Mouse (Mus musculus) layer of hippocampus, postnatal 25 days (tissue): ENCODE measurements around the gene Foxm1. TPM values are rescaled to one million over a fixed set of nuclear protein-coding genes. Genes with fewer than 3 reads are reported as not detected.

Source experiments
- DNase-seq, 2 experiments: peaks; one replicate each; pipeline ENCODE4 v3.0.0; 2022; ENCODE audit warnings: mixed read lengths in 2 of 2, low spot score in 1 of 2; ENCODE audit errors: extremely low spot score in 1 of 2
- total RNA-seq, 2 experiments: library from RNA; stranded (reverse); gene quantifications; 2 replicates each; pipeline ENCODE4 v1.2.3; 2021

Foxm1 gene
- total RNA-seq = 1 to 10 TPM; 1.6 to 2.0 TPM

DNA sequence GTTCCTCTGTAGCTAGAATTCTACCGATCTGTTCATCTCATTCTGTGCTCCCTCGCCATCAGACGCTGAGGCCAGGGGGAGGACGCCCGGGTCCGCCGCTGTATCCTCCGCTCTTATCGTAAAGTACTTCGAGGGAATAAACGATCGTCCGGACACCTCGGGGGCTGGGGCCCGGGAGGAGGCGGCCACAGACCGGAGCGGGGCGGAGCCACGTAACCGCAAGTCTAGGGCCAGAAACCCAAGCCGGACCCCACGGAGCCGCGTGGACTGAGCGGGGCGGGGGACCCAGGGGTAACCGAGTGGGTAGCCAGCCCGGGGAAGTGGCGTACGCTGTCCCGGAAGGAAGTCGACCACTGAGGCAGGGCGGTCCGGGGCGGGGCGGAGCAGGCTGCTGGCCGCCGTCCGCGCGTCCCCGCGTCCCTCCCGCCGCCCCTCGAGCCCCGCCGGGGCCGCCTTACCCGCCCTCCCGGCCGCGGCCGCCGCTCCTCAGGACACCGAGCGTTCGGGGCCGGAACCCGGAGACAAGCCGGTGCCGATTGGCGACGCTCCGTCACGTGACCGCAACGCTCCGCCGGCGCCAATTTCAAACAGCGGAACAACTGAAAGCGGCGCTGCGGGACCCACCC lies at the start of gene Foxm1, which contains the start of gene Rhno1:
Foxm1 (plus strand) TSS at position 587 of the 626 bp plus-strand sequence.
Rhno1 (minus strand) TSS at position 531 of the 626 bp plus-strand sequence.
- DNase-seq = peak; percentile 75 to 79

DNA sequence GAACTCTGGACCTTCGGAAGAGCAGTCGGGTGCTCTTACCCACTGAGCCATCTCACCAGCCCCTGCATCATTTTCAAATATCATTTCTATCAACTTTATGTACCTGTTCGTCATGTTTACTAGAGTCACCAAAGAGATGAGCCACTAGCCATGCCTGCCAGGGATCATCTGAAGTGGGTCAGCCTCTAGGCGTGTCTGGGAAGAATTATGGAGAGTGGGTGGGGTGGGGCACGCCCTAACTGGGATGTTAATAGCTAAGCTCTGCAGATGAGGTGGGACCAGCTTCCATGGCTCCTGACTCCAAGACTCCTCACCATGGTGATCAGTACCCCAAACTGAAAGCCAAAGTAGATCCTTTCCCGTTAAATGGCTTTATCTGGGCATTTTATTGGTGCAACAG lies 48.0 kb upstream of the Foxm1 start:
- no peak for DNase-seq

DNA sequence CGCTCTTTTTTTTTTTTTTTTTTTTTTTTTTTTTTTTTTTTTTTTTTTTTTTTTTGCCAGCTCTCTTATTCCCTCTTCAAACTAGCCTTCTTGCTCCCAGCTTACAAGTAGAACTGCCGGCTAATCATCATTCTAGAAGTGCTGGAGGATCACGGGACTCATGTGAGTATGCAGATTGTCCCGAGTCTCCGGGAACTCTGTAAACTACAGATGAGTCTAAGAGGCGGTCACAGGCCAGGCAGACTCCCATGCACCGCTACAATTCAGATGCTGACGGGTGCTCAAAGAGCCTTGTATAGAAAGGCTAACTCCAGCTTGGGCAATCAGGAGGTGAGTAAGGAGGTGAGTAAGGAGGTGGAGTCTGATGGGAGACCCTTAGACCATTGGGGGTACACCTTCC lies 47.2 kb upstream of the Foxm1 start:
- no peak for DNase-seq

DNA sequence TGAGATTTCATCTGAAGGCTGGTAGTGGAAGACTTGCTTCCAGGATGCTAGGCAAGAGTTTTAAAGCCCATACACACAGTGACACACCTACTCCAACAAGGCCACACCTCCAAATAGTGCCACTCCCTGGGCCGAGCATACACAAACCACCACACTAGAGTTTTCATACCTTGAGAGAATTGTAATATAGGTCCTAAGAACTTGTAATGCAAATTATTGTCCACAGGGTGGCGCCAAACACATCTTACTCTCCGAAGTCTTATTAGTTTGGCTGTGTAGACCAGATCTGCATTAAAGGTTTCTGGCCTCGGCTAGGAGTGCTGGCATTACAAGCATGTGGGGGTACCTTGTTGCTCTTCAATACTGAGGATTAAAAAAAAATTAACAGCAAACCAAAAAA lies 44.5 kb upstream of the Foxm1 start:
- peak; percentile 25 to 69 for DNase-seq

DNA sequence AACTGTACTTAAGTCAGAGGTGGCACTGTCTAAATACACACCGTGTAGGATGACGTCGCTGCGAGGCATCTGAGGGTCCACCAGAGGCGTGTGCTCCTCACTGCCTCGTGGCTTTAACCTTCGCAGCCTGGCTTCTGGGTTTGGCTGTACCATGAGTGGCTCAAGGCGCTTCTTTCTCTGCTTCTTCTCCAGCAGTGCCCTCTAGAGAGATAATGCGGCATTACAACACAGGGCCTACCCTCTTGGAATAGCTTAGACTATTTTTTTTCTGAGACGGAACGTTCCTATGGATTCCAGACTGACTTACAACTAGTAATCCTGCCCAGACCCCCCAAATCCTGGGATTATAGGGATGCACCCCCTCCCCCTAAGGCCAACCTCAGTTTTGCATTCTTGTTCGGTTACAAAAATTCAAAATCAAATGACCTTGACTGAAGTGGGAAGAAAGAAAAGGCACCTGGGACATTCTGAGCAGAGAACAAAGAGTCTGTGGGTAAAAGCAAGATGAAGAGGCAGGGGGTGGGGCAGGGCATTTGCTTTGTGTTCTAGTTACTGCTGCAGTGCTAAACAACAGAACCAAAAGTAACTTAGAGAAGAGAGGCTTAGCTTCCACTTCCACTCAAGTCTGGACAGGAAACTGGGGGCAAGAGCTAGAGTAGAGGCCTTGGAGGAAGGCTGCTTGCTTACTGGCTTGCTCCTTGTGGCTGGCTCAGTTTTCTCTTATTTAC lies 28.2 kb upstream of the Foxm1 start:
- peak; percentile 38 to 84 for DNase-seq

DNA sequence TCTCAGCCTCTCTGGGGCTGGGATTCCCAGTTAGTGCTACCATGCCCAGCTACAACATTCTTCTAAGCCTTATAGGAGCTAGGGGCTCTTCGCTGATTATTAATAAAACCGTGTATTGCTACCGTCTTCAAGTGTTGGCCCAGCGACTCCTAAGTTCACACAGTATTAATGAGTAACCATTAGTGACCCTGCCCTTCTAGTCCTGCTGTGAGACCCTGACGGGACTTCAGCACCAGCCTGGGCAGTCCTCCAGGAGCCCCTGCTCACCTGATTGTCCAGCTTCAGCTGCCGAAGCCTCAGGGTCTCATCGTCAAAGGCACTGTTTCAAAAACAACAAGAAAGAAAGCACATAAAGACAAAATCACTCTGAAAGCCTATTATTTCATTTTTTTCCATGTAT lies 25.3 kb upstream of the Foxm1 start:
- no peak for DNase-seq

DNA sequence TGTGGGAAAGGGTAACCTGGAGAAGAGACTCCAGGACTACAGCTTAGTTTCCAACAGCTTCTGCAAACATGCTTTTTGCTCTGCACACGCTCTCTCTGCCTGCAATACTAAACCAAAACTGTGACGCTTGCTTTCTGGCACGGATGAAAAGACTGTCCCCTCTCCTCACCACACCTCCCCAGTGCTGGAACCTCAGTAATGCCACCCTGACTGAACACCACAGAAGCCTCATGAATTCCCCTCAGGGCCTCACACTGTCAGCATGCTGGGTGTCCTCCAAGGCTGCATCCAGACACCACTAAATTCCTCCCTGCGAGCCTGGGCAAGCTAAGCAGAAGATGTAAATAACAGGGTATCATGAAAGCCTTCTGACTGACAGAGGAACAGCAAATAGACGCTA lies 23.9 kb upstream of the Foxm1 start:
- DNase-seq = no peak

DNA sequence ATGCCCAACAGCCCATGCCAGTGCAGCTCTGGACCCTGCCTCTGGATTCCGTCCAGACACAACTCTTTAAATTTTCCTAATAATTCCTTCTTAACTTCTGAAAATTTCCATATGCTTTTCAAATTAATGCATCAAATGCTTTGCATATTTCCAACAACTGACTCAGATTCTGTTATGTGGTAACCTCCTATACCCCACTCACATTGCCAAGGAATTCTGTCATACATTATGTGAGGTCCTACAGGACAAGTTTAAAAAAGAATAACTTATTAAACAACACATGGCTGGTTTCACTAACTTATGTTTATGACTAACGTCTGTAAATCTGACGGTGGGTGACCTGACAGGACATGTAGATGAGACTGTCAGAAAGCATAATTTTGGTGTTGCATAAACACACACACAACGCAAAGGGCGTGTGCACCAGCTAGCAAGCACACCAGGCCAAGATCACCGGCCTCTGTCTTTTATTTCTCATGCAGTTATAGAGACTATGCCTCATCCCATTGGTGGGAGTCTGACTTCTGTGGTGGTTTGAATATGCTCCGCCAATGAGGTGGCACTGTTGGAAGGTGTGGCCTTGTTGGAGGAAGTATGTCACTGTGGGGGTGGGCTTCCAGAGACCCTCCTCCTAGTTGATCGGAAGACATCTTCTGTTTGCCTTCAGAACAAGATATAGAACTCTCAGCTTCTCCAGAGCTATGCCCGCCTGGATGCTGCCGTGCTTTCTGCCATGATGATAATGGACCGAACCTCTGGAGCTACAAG lies 20.6 kb upstream of the Foxm1 start:
- no peak for DNase-seq

DNA sequence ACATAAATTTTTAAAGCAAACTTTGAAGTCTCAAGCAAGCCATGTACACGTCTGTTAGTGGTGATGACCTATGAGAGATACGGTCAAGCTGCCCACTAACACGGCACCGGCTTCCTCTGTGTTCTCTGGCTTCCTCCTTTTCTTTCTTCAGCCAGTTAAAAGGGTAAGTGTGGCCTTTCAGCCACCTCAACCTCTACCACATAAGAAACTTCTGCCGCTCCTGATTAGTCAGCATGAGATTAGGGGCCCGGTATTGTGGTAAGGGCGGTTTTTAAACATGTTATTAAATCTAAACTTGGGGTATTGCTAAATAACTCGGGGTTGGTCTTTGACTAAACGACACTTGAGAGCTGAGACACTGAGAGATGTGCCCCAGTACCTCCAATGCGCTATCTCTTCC lies 17.1 kb upstream of the Foxm1 start:
- no peak for DNase-seq

DNA sequence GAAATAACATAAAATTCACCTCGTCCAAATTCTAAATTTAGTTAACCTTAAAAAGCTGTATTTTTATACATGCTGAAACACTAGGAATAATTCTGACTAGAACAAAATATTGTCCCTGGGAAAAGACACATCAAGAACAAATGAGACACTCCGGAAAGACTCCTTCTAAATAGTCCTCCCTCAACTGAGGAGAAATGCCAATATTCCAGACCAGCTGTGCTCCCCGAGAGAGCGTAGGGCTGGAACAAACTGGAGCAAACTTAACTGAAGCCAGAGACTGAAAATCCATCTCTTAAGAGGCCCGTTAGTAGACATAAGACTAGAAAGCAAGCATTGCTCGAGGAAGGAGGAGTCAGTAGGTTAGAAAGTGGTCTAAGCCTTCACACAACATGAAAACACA lies 16.0 kb upstream of the Foxm1 start:
- DNase-seq = no peak

DNA sequence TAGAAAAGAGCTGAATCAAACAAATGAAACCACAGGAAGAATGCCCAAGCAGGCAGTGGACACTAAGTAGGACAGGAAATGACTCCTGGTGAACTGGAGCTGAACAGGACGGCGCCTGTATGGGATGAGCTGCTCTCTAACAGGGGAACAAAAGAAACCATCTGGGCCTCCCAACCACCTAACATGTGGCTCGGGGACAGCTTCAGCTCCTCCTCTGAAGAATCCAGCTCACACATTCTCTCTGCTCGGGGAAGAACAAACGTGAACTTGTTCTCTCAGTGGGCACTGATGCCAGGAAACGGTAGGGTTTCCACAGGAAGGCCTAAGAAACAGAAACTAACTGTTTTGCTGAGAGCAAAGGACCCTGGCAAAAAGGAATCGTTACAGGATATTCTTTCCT lies 13.1 kb upstream of the Foxm1 start:
- DNase-seq = no peak

DNA sequence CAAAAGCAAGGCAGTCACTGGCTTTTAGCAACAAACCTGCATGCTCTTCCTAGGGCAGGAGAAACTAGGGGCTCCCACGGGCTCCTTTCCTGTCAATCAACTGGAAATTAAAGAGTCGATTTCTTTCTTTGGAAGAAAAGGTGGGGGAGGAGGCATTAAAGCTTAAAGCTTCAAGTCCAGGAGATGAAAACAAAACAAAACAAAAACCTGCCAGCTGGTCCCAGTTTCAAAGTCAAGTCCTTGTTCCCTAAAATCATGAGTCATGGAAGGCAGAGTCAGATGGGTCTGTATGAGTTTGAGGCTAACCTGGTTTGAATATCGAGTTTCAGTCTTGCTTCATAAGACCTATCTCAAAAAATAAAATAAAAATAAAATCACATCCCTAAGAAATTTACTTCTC lies 8.6 kb upstream of the Foxm1 start:
- no peak for DNase-seq

DNA sequence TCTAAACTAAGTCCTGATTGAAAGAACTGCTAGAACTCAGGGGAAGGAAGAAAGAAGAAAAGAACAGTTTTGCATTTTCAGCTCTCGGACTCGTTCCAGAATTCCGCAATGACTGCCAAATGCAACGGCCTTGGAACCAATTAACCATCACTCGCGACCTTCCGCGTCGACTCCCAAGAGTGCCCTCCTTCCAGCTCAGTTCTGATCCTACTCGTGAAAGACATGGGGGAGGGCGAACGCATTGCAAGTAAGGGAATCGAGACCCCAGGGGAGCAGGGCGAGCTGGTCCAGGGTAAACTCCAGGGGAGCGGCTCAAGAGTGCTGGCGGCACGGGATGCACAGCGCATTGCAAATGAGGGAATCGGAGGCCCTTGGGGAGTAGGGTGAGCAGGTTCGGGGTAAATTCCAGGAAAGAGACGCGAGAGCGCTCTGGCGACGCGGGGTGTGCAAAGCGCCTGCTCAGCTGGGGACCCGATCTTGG lies 7.5 kb upstream of the Foxm1 start:
- DNase-seq = peak in 1 of 2 experiments; percentile 39

DNA sequence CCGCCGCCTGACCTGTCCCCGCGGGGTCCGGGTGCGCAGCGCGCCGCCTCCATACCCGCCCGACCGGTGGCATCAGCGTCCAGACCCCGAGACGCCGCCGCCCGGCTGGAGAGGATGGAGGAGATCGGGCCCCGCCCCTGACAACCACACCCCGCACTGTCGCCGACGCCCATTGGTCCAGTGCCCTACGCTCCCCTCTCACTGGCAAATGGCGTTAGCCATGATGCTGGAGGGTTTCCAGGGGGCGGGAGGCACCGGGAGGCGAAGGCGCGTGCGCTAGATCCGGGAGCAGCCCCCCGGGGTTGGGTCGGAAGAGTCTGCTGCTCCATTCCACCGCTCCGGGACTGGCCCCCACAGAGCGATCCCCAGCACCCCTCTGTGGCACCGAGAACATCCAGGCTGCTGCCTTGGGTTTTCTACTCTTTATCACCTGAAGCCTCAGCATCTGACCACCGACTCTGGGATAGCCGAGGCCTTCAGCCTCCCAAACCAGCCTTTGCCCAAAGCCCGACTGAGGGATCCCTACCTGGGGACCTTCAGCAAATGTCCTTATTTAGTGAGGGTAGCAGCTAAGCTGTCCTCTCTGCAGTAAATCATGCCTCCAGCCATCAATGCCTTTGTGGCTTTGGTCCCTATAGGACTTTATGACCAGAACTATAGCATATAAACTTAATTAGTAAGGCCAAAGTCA lies 6.9 kb upstream of the Foxm1 start, which contains the start of gene Tulp3:
Tulp3 (minus strand) TSS at position 126 of the 691 bp plus-strand sequence.
- DNase-seq = peak; percentile 93 to 96

DNA sequence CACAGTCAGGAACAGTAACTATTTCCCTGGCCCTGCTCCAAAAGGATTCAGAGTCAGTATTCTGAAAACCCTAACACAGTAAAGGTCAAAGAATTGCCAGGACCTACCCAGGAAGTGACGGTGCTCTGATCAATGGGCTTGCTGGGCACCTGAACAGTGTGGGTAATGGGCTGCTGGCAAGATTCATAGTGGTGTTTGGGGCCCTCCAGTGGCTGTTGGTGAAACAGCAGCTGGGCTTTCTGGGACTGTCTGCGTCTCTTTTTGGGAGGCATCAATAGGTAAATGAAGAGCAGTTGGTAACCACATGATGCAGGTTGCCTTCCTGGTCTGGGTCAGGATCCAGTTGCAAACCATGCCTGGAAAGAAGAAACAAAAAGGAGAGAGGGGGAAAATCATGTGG lies 3.8 kb upstream of the Foxm1 start:
- peak; percentile 66 to 82 for DNase-seq

DNA sequence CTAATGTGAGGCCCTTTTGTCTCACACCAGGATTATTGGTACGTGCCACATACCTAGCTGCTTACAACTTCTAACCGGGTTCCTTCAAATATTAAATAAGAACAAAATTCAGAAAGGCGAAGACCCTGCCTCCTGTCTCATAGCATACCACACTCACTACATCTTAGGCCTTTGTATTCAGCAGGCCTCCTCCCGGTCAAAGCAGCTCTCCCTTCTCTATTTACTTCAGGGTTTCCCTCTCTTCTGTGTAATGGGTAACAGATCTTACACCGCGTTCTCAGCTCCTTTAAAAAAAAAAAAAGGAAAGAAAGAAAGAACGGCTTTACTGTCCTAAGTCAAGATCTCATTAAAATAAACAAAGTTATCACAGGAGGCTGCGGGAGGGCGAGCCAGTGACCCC lies 866 bp upstream of the Foxm1 start:
- DNase-seq = no peak

DNA sequence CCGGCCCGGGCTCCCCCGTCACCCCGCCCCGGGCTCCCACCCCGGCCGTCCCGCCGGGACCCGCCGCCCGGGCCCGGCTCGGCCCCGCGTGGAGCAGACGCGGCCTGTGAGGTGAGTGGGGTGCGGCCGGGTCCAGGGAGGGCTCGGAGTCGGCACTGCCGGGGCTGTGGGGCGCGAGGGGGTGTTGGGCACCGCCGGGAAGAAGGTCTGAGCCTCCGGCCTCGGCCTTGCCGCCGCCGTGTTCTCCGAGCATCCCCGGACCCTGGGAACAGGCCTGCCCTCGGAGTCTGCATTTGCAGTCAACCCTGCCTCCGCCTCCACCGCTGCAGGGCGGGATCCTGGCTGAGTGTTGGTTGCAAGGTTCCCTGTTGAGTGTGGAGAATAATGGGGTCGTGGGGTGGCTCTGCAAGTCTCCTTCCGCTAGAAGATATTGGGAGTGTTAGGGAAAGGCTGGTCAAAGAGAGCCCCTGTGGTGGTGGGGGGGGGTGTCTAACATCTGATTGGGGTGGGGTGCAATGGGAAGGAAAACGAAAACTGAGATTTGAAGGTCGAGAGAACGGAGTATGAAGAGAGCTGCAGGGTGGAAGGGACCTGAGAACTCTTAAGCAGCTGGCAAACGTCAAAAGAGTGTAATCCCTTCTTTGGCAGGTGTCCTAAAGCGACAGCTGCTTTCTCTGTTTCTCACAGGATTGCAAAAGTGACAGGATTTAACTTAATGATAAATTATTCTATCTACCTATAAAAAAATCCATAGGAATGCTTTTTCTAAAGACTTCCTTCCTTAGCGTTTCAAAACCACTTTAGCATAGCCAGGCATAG lies 449 bp downstream of the Foxm1 start:
- DNase-seq = no peak

DNA sequence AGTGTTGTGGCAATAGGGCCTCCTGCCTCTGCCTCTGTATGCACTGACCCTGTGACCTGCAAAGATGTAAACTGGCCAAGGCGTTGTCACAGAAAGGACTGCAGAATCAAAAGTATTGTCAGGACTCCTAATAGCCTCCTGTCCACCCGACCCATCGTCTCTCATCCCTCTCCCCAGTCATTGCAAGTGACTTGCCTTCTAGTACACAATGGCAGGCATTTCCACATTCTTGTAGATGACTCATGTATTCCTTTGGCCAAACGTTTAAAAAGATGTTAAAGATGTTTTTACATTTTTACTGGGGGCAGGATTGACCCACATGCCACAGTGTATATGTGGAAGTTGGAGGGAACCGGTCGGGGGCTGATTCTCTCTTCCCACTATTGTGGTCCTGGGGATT lies 2.0 kb downstream of the Foxm1 start:
- DNase-seq = no peak

DNA sequence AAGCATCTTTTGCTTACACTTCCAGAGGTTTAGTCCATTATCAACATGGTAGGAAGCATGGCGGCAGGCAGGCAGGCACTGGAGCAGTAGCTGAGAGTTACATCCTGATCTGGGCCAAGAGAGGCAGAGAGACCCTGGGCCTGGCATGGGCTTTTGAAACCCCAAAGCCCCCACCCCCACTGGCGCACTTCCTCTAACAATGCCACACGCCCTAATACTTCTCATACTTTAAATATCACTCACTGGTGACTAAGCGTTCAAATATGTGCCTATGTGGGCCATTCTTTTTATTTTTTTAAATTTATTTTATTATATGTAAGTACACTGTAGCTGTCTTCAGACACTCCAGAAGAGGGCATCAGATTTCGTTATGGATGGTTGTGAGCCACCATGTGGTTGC lies 3.7 kb downstream of the Foxm1 start:
- DNase-seq = no peak

DNA sequence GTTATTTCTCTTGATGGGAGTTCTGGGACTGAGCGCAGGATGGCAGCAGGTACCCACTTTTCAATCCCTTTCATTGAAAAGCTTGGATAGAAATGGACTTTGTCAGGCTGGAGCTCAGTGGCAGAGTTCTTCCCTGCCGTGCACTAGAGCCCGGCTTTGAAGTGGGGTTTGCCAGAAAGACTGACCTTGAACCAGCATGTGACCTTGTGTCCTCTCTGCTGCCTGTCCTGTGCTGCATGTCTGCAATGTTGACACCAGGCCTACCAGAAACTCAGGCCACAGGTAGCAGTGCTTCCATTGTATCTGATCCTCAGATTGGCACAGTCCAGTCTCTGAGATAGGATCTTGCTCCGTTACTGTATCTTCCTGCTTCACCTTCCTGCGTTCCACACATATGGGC lies 7.3 kb downstream of the Foxm1 start:
- no peak for DNase-seq
